Mouse (Mus musculus) kidney, adult 11 months (tissue): ENCODE results near the gene Mre11a.
A peak's percentile ranks its signal among the peaks of the same experiment; 100 is the strongest.

Experiments
- DNase-seq: peaks from one replicate; pipeline ENCODE4 v3.0.0; 2022

The Mre11a gene

GRCm38 (mm10) chr9:14784039-14785002 is at the start of gene Mre11a, which contains the start of gene Ankrd49:
Gene Mre11a (plus strand): TSS chr9:14784654.
Gene Ankrd49 (minus strand): TSS chr9:14784856.
- DNase-seq = peak; percentile 95

GRCm38 (mm10) chr9:14739498-14740150 is 44.8 kb upstream of the Mre11a start:
- no peak for DNase-seq

- DNase-seq = no peak
Measured at GRCm38 (mm10) chr9:14740151-14740924, 44.1 kb upstream of the Mre11a start, which contains the start of gene Piwil4. Gene Piwil4 (minus strand): TSS chr9:14740733.

GRCm38 (mm10) chr9:14750901-14751502 is 33.5 kb upstream of the Mre11a start:
- no peak for DNase-seq

- no peak for DNase-seq
Measured at GRCm38 (mm10) chr9:14751503-14752000, 32.9 kb upstream of the Mre11a start.

- peak; percentile 66 for DNase-seq
Measured at GRCm38 (mm10) chr9:14752001-14752522, 32.4 kb upstream of the Mre11a start, which contains the start of gene Fut4. Gene Fut4 (minus strand): TSS chr9:14752393.

- no peak for DNase-seq
Measured at GRCm38 (mm10) chr9:14753947-14754346, 30.5 kb upstream of the Mre11a start.

- no peak for DNase-seq
Measured at GRCm38 (mm10) chr9:14754469-14754868, 30.0 kb upstream of the Mre11a start.

- no peak for DNase-seq
Measured at GRCm38 (mm10) chr9:14758590-14758989, 25.9 kb upstream of the Mre11a start.

- no peak for DNase-seq
Measured at GRCm38 (mm10) chr9:14759261-14759660, 25.2 kb upstream of the Mre11a start.

GRCm38 (mm10) chr9:14764765-14765164 is 19.7 kb upstream of the Mre11a start:
- DNase-seq = no peak

- DNase-seq = no peak
Measured at GRCm38 (mm10) chr9:14769811-14770210, 14.6 kb upstream of the Mre11a start.

- DNase-seq = no peak
Measured at GRCm38 (mm10) chr9:14770803-14771471, 13.5 kb upstream of the Mre11a start, which contains the start of gene 1700012B09Rik. Gene 1700012B09Rik (minus strand): TSS chr9:14771030.

- DNase-seq = no peak
Measured at GRCm38 (mm10) chr9:14772074-14772473, 12.4 kb upstream of the Mre11a start.

GRCm38 (mm10) chr9:14773813-14774212 is 10.6 kb upstream of the Mre11a start:
- no peak for DNase-seq

GRCm38 (mm10) chr9:14778341-14778740 is 6.1 kb upstream of the Mre11a start:
- no peak for DNase-seq

- no peak for DNase-seq
Measured at GRCm38 (mm10) chr9:14787356-14787755, 2.9 kb downstream of the Mre11a start.

- no peak for DNase-seq
Measured at GRCm38 (mm10) chr9:14805714-14806113, 21.3 kb downstream of the Mre11a start.

GRCm38 (mm10) chr9:14806786-14807185 is 22.3 kb downstream of the Mre11a start:
- no peak for DNase-seq

GRCm38 (mm10) chr9:14810111-14810510 is 25.7 kb downstream of the Mre11a start:
- no peak for DNase-seq

GRCm38 (mm10) chr9:14821396-14821795 is 36.9 kb downstream of the Mre11a start:
- no peak for DNase-seq
